Mouse (Mus musculus): Measurements from ENCODE around the gene Sun1. TPM values are rescaled to one million over a fixed set of nuclear protein-coding genes. Genes with fewer than 3 reads are reported as not detected.

Sun1 gene
- polyA plus RNA-seq, 1 experiment from 2014 or later = 35.1 TPM

DNA sequence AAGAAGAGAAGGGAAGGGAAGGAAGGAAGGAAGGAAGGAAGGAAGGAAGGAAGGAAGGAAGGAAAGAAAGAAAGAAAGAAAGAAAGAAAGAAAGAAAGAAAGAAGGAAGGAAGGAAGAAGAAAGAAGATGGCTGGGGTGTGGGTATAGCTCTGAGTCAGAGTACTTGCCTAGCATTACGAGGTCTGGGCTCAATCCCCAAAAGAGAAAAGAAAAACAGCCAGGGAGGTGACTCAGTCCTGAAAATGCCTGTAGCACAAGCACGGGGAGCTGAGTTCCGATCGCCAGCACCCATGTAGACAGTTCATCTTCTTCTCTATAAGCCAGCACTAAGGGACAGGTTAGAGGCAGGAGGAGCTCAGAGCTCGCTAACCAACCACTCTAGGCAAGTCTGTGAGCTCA, 10.7 kb upstream of the Sun1 start:
- Histone ChIP-seq H3K36me3 (ENCODE audit: insufficient read depth, low read length) (peaks cover 12% of the 10 kb centered on the region), H3K9me3 (ENCODE audit: low read length) (no peaks in the 10 kb centered on the region)

DNA sequence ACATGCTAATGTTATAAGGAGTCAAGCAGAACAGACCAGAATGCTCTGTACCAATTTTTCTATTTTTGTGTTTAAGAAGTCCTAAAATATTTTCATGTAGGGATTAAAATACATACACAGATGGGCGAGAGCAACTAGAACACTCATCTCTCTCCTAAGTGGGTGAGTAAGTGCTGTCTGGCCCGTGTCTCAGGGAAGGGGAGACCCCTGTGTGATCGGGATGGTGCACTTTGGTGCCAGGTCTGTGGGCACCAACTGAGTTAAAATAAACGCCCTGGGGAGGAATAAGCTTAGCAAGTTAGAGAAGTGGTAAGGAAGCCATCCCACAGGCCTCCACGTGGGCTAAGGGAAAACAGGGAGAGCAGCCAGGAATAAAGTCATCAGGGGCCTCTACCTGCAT, 9.5 kb upstream of the Sun1 start:
- ATAC-seq = no peak
- TF ChIP-seq CTCF (IDR thresholded peaks at IDR 0.05) (no peak), EP300 (IDR thresholded peaks at IDR 0.05) (no peak)
- peaks cover 5% of the 10 kb centered on the region; the same call in 1 of the 2 replicates for H3K36me3 ChIP-seq (ENCODE audit: insufficient read depth, low read length)
- DNase-seq (ENCODE audit: low spot score) = no peak
- H3K9ac ChIP-seq (replicated peaks; ENCODE audit: low read depth) = no peak overlapping the region
- no peaks in the 10 kb centered on the region for H3K27me3 ChIP-seq (replicated peaks; ENCODE audit: insufficient read depth, low read length)
- no peaks in the 10 kb centered on the region for H3K9me3 ChIP-seq (ENCODE audit: low read length)
- H3K27ac ChIP-seq (ENCODE audit: low read length) = no peak overlapping the region
- no peaks in the 10 kb centered on the region for H3K4me1 ChIP-seq (ENCODE audit: insufficient read depth, low read depth, low read length)
- no peak overlapping the region for H3K4me3 ChIP-seq (ENCODE audit: low read depth, low read length)
- 62% methylated on average over 5 of the region's 5 CpGs for WGBS
- H3K4me2 ChIP-seq (replicated peaks; ENCODE audit: low read depth, low read length) = no peak overlapping the region

More for the DNA sequence above, 10.7 kb upstream of the Sun1 start:
- no peaks in the 10 kb centered on the region for H3K4me1 ChIP-seq (ENCODE audit: insufficient read depth, low read depth, low read length)
- H3K4me3 ChIP-seq (ENCODE audit: low read depth, low read length) = no peak overlapping the region
- TF ChIP-seq EP300 (IDR thresholded peaks at IDR 0.05) (no peak), CTCF (IDR thresholded peaks at IDR 0.05) (no peak)
- H3K4me2 ChIP-seq (replicated peaks; ENCODE audit: low read depth, low read length) = no peak overlapping the region
- no peak for DNase-seq (ENCODE audit: low spot score)
- H3K27ac ChIP-seq (ENCODE audit: low read length) = no peak overlapping the region
- H3K9ac ChIP-seq (replicated peaks; ENCODE audit: low read depth) = no peak overlapping the region
- 94% methylated on average over 5 of the region's 5 CpGs for WGBS
- no peaks in the 10 kb centered on the region for H3K27me3 ChIP-seq (replicated peaks; ENCODE audit: insufficient read depth, low read length)
- no peak for ATAC-seq

DNA sequence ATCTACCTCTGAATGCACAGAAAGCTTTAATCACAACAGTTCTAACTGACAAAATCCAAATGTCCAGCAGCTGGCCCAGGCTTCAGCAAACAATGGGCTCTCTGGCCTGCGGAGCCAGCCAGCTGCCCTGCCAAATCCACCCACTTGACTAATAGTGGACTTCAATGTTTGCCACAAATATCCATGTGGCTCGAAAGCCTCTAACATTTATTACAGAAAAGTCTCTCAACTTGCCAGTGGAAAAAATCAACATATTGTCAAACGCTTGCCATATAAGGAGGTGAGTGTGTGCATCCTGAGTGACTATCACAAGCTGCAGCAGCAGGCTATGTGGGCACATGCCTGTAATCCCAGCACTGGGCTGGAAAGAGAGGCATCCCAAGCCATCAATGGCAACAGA, 1.7 kb upstream of the Sun1 start:
- WGBS = 59% methylated on average over 3 of the region's 3 CpGs
- Histone ChIP-seq H3K9me3 (ENCODE audit: low read length) (no peaks in the 10 kb centered on the region), H3K27me3 (replicated peaks; ENCODE audit: insufficient read depth, low read length) (no peaks in the 10 kb centered on the region), H3K4me1 (ENCODE audit: insufficient read depth, low read depth, low read length) (peaks cover 22% of the 10 kb centered on the region; the same call in 1 of the 2 replicates), H3K36me3 (ENCODE audit: insufficient read depth, low read length) (no peaks in the 10 kb centered on the region), H3K9ac (replicated peaks; ENCODE audit: low read depth) (no peak overlapping the region), H3K4me2 (replicated peaks; ENCODE audit: low read depth, low read length) (no peak overlapping the region), H3K27ac (ENCODE audit: low read length) (no peak overlapping the region), H3K4me3 (ENCODE audit: low read depth, low read length) (no peak overlapping the region)
- TF ChIP-seq EP300 (IDR thresholded peaks at IDR 0.05) = no peak
- TF ChIP-seq CTCF (IDR thresholded peaks at IDR 0.05) = no peak
- ATAC-seq (no peak), DNase-seq (ENCODE audit: low spot score) (no peak)

DNA sequence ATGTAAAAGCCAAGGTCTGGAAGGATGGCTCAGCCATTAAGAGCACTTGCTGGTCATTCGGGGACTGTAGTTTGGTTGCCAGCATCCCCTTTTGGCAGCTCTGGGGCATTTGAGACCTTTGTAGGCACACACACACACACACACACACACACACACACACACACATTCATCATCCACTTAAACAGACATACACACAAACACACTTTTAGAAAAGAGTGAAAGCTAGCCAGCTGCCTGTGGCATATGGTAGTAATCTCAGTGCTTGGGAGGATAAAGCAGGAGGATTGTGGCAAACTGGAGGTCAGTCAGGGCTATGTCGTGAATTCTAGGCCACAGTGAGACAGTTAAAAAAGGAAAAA, 822 bp upstream of the Sun1 start:
- H3K9ac ChIP-seq (replicated peaks; ENCODE audit: low read depth) = 0 out of 2 replicates have a peak overlapping the region, but pooled peaks have one; percentile 17
- peaks cover 22% of the 10 kb centered on the region; the same call in 1 of the 2 replicates for H3K4me1 ChIP-seq (ENCODE audit: insufficient read depth, low read depth, low read length)
- no peaks in the 10 kb centered on the region for H3K36me3 ChIP-seq (ENCODE audit: insufficient read depth, low read length)
- WGBS = 46% methylated on average over 2 of the region's 2 CpGs
- TF ChIP-seq CTCF (IDR thresholded peaks at IDR 0.05) = no peak
- no peak for TF ChIP-seq EP300 (IDR thresholded peaks at IDR 0.05)
- no peak for DNase-seq (ENCODE audit: low spot score)
- peak overlapping the region; percentile 85; the same call in 1 of the 2 replicates for H3K4me3 ChIP-seq (ENCODE audit: low read depth, low read length)
- H3K4me2 ChIP-seq (replicated peaks; ENCODE audit: low read depth, low read length) = peak overlapping the region; percentile 99
- no peaks in the 10 kb centered on the region for H3K9me3 ChIP-seq (ENCODE audit: low read length)
- ATAC-seq = no peak
- H3K27ac ChIP-seq (ENCODE audit: low read length) = peak overlapping the region; percentile 85
- no peaks in the 10 kb centered on the region for H3K27me3 ChIP-seq (replicated peaks; ENCODE audit: insufficient read depth, low read length)

DNA sequence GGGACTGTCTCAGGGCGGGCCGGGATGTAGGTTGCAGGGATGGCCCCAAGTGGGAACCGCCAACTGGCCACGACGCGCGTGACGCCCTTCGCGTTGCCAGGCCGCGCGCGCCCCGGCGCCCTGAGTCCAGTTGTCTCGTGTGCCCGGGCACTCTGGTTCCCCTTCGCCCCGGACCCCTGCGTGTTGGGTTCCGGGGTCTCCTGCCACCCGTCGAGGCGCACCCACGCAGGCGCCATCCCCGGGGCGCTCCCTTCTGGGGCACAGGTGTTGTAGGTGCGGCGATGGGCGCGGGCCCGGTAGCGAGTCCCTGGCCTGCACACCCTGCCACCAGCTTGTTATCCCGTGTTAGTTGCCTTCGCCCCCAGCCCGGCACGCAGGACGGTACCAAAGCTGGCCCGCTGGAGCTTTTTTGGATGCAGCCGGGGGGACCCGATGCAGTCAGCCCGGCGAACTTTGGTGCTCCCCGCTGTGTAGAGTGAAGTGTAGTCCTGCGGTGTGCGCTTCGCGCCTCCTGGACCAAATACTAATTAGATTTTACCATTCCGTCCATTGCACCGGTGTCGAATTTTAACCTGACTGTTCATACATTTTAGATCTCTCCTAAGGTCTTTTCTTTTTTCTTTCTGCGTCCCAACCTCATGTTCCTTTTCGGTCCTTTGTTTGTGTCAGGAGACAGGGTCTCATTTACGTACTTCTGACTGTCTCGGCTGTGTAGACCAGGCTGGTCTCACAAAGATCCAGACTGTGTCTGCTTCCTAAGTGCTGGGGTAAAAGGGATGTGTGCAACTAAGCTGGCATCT, 533 bp downstream of the Sun1 start:
- Histone ChIP-seq H3K4me1 (ENCODE audit: insufficient read depth, low read depth, low read length) (peaks cover 22% of the 10 kb centered on the region; the same call in 1 of the 2 replicates), H3K4me3 (ENCODE audit: low read depth, low read length) (peak overlapping the region; percentile 85), H3K4me2 (replicated peaks; ENCODE audit: low read depth, low read length) (peak overlapping the region; percentile 99), H3K27me3 (replicated peaks; ENCODE audit: insufficient read depth, low read length) (no peaks in the 10 kb centered on the region), H3K36me3 (ENCODE audit: insufficient read depth, low read length) (no peaks in the 10 kb centered on the region), H3K9ac (replicated peaks; ENCODE audit: low read depth) (peak overlapping the region; percentile 81), H3K27ac (ENCODE audit: low read length) (peak overlapping the region; percentile 85), H3K9me3 (ENCODE audit: low read length) (no peaks in the 10 kb centered on the region)
- TF ChIP-seq EP300 (IDR thresholded peaks at IDR 0.05) (no peak), CTCF (IDR thresholded peaks at IDR 0.05) (no peak)
- ATAC-seq (no peak; the same call in none of the 2 replicates), DNase-seq (ENCODE audit: low spot score) (no peak)
- WGBS = 1% methylated on average over 54 of the region's 57 CpGs

DNA sequence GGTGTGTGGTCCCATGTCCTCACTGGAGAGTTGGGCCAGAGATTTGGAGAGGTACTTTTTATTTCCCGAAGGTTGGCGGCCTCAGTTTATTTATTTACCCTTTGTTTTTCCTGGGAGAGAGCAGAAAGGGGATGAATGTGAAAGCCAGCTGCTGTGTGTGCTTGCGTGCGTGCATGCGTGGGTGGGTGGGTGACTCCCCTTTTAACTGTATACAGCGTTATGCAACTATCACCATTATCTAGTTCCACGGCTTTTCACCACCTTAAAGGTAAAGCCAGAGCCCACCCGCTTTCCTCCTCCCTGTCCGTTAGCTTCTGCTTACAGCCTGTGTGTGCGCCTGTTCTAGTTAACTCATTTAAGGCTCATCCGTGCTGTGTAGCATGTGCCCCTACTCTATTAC, 1.7 kb downstream of the Sun1 start:
- no peak for TF ChIP-seq CTCF (IDR thresholded peaks at IDR 0.05)
- no peak for TF ChIP-seq EP300 (IDR thresholded peaks at IDR 0.05)
- Histone ChIP-seq H3K27me3 (replicated peaks; ENCODE audit: insufficient read depth, low read length) (no peaks in the 10 kb centered on the region), H3K9me3 (ENCODE audit: low read length) (no peaks in the 10 kb centered on the region), H3K4me3 (ENCODE audit: low read depth, low read length) (no peak overlapping the region), H3K36me3 (ENCODE audit: insufficient read depth, low read length) (no peaks in the 10 kb centered on the region), H3K27ac (ENCODE audit: low read length) (no peak overlapping the region), H3K4me2 (replicated peaks; ENCODE audit: low read depth, low read length) (peak overlapping the region; percentile 99; the same call in 1 of the 2 replicates), H3K9ac (replicated peaks; ENCODE audit: low read depth) (no peak overlapping the region), H3K4me1 (ENCODE audit: insufficient read depth, low read depth, low read length) (peaks cover 16% of the 10 kb centered on the region; the same call in 1 of the 2 replicates)
- 73% methylated on average over 11 of the region's 11 CpGs for WGBS
- ATAC-seq (no peak), DNase-seq (ENCODE audit: low spot score) (no peak)
